Mouse (Mus musculus): ENCODE results near the gene Xrcc1.
A peak's percentile ranks its signal among the peaks of the same experiment; 100 is the strongest.

The Xrcc1 gene

DNA sequence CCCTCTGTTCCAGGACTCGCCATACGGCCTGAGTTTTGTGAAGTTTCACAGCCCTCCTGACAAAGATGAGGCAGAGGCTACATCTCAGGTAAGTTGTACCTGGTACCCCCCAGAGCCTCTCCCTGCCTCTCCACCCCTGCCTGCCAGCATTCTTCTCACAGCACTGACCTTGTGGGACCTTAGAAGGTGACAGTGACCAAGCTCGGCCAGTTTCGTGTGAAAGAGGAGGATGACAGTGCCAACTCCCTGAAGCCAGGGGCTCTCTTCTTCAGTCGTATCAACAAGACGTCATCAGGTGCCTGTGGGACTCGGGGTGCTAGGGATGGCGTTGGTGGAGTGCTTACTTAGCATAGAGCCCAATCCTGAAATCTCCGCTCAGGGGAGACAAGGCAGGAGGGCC is 20.1 kb downstream of the Xrcc1 start:
- no peak for DNase-seq

DNA sequence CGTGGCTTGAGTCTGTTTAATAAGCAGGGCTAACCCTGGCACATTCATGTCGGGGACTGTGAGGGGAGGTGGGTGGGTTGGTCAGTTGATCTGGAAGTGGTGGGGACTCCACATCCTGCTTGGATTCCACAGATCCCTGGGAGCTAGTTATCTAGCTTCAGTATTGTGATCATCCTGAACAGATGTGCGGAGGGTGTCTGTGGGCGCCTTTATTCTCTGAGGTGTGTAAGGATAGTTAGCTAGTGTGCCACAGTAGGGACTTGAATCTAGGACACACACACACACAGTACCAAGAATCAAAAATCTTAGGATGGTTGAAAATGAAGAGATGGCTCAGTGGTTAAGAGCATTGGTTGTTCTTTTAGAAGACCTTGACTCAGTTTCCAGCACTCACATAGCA is 22.4 kb downstream of the Xrcc1 start:
- no peak for DNase-seq

GRCm38 (mm10) chr7:24571071-24571470 is 25.0 kb downstream of the Xrcc1 start:
- no peak for DNase-seq

GRCm38 (mm10) chr7:24572455-24572854 is 26.4 kb downstream of the Xrcc1 start:
- no peak for DNase-seq

- peak; percentile 67 for DNase-seq
These were observed 28.2 kb downstream of the Xrcc1 start for GRCm38 (mm10) chr7:24574224-24574796.

DNA sequence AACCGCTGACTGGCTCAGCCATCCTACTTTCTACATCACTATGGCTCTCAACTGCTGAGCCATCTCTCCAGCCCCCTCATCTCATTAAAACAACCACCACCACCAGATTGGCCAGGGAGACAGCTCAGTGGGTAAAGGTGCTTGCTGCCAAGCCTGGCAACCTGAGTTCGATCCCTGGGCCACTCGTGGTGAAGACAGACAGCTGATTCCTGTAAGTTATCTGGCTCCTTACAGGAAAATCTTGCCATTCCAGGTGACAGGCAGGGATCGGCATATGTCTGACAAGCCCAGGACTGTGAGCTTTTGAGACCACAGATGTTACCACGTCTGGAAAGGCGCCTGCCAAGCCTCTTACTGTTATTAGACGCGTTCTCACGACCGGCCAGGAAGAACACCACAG is 31.7 kb downstream of the Xrcc1 start:
- no peak for DNase-seq

DNA sequence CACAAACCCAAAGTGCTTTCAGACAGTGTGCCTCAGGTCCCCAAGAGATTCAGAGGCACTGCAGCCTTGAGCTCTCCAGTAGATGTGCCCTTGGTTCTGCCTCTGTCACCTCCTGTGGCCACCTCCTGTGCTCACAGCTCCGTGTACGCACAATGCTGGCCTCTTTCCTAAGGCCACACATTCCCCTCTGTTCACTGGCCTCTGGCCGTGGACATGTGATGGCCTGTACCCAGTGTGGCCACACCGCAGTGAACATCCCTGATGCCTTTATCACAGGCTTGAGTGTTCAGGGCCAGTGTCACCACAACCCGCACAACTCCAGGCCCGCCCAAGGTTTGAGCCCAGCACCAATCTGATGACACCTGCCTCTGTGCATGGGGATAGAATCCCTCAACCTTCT is 38.8 kb downstream of the Xrcc1 start:
- DNase-seq = no peak

GRCm38 (mm10) chr7:24585995-24586394 is 39.9 kb downstream of the Xrcc1 start:
- no peak for DNase-seq

DNA sequence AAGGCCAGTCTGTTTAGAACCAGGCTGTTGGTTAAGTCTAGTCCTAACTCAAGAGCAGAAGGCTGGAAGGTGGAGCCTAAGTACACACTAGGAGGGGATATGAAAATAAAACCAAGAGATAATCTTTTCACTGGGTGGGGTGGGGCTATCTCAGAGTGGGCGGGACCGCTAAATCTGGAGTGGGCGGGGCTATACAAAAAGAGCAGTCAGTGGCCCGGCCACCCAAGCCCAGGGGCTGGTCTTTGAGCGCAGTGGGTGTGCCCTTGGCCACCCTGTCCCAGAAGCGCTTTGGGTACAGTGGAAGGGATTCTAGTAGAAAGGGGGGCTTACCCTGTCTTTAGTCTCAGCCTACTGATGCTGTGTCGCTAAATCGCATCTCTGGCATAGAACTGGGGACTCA is 40.7 kb downstream of the Xrcc1 start:
- DNase-seq = peak; percentile 58

GRCm38 (mm10) chr7:24587330-24588105 is 41.4 kb downstream of the Xrcc1 start, which contains the start of the genes Ethe1 and Zfp575:
Ethe1 (plus strand) TSS chr7:24587543.
Zfp575 (minus strand) TSS chr7:24587641.
- peak; percentile 82 for DNase-seq

- peak; percentile 81 for DNase-seq
These were observed 42.2 kb downstream of the Xrcc1 start for GRCm38 (mm10) chr7:24588336-24588735.

DNA sequence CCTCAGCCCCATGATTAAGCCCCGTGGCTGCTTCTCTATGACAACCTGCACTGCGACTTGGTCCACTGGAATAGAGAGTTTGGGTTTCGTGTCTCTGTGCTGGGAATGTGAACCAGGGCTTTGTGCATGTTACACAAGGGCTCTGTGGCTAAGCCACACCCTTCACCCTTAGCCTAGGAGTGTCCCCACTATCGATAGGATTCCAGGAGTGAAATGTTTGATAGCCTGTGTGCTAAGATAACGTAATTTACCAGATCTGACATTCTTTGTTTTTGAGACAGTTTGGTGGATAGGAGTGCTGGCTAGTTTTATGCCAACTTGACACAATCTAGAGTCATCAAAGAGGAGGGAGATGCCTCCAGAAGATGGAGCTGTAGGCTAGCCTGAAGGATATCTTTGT is 45.6 kb downstream of the Xrcc1 start:
- no peak for DNase-seq

GRCm38 (mm10) chr7:24592163-24592562 is 46.1 kb downstream of the Xrcc1 start:
- DNase-seq = no peak

- no peak for DNase-seq
These were observed 46.7 kb downstream of the Xrcc1 start for GRCm38 (mm10) chr7:24592781-24593180.

GRCm38 (mm10) chr7:24593621-24594308 is 47.7 kb downstream of the Xrcc1 start:
- DNase-seq = peak; percentile 87

- DNase-seq = peak; percentile 32
These were observed 48.3 kb downstream of the Xrcc1 start for GRCm38 (mm10) chr7:24594309-24594803.

- no peak for DNase-seq
These were observed 49.4 kb downstream of the Xrcc1 start for GRCm38 (mm10) chr7:24595464-24595863.

- no peak for DNase-seq
These were observed 52.0 kb downstream of the Xrcc1 start for GRCm38 (mm10) chr7:24598121-24598520.

GRCm38 (mm10) chr7:24599211-24600067 is 53.4 kb downstream of the Xrcc1 start:
- no peak for DNase-seq

DNA sequence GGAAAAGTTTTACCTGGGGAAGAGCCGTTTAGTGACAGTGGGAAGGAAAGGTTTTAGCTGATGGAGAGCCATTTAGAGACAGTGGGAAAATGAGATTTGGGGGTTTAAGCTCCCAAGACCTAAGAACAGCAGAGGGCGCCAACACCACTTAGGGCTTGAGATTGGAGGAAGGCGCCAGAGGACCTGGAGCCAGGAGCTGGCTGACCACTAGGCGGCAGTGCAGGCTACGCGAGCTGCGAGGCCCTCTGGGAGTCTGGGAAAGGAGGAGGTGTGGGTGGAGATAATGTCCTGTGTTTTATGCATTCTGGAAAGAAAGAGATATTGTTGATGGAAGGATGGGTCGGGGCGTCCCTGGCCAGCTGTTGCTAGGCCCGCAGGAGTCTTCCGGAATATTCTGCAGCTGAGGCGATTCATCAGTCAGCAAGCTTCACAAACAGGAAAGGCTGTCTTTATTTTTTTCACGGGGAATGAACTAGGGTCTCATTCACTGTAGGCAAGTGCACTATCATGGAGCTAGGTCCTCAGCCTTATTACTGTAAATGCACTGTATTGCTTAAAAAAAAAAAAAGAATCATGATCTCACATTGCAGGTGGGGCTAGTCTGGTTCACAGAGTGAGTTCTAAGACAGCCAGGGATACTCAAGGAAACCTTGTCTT is 55.0 kb downstream of the Xrcc1 start:
- peak; percentile 99 for DNase-seq

GRCm38 (mm10) chr7:24605561-24605960 is 59.5 kb downstream of the Xrcc1 start:
- DNase-seq = no peak

DNA sequence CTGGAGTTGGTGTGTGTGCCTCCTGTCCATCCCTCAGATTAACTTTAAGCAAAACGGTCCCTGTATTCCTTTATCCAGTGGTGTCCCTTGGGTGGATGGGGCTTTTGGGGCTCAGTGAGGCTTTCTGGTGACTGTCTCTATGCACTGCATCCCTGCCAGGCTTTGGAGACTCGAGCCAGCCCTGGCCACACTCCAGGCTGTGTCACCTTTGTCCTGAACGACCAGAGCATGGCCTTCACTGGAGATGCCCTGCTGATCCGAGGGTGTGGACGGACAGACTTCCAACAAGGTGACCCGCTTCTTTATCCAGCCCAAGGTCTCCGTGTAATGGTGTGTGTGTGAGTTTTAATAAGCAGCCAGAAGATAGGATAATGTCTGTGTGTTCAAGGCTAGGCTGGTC is 60.0 kb downstream of the Xrcc1 start:
- DNase-seq = no peak
